Mouse (Mus musculus): ENCODE measurements around the gene Wnt7b.
A peak's percentile ranks its signal among the peaks of the same experiment; 100 is the strongest.

GRCm38 (mm10) chr15:85599887-85600695, 17.8 kb upstream of the Wnt7b start:
- TF ChIP-seq CTCF (IDR thresholded peaks at IDR 0.05) (no peak), EP300 (IDR thresholded peaks at IDR 0.05) (peak; percentile 45)
